Mouse (Mus musculus) fat pad, adult 2 months (tissue): ENCODE results near the gene Gm9887.
"Not testable (repeated sequence)": the region's sequence is repeated elsewhere in the genome, so short reads cannot be mapped to it uniquely, and the experiment has no call there.

ENCODE experiments used
- DNase-seq: peaks from one replicate; pipeline ENCODE4 v3.0.0-alpha.2; 2011; ENCODE audit warnings: low read depth, low spot score; ENCODE audit errors: extremely low read depth

The Gm9887 gene

DNA sequence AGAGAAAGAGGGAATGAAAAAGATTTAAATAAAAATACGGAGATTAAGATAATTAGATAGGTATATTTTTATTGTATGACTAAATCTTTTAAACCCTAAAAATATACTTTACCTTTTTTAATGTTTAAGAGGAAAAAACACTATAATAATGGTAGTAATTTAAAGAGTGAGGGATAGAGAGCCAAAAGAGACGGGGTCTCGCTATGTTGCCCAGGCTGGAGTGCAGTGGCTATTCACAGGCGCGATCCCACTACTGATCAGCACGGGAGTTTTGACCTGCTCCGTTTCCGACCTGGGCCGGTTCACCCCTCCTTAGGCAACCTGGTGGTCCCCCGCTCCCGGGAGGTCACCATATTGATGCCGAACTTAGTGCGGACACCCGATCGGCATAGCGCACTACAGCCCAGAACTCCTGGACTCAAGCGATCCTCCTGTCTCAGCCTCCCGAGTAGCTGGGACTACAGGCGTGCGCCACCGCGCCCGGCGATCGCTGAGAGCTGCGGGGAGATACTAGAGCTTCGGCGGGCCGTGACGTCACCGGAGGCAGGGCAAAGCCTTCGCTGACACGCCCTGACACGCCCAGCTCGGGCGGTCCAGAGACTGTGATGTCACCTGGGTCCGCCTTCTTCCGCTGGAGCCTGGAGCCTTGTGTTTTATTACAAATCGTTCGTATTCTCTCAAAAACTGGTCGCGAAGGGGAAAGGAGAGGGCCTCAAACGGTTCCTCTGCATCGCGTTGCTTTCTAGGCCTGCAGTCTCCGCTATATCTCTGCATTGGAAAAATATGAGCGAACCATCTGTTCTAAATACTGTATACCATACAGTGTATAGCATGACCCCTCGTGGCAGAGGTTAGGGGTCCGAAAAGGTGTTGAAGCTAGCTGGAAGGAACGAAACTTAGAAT, 11.0 kb downstream of the Gm9887 start:
- not testable (repeated sequence) for DNase-seq

DNA sequence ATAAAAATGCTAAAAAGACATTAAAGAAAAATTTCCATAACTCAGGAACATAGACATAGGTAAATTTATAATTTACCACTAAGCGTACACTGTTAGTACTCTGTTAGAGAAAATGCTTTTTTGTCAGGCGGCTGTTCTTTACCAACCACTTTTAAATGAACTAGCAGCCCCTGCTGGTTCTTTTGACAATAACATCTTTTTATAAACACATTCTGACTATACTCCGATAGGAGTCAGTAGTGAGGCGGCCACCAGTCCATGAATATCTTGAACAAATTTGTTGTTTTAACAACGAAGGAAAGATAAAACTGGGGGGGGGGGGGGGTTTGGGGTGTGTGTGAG, 11.6 kb downstream of the Gm9887 start:
- DNase-seq, result no peak

DNA sequence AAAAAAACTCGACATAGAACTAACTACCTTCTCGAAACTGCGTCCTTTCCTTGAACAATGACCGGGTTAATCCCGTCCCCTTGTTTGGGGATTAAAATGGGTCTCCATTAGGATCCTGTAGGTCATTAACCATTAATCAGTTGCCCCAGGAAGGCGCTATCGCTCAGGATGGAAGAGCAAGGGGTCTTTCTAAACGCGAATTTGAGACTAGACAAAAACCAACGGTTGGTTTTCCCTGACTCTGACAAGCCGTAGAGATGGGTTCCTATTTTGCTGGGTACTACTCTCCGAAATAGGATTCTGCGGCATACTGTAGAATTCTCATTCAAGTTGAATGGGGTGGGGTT, 15.0 kb downstream of the Gm9887 start:
- no peak for DNase-seq

DNA sequence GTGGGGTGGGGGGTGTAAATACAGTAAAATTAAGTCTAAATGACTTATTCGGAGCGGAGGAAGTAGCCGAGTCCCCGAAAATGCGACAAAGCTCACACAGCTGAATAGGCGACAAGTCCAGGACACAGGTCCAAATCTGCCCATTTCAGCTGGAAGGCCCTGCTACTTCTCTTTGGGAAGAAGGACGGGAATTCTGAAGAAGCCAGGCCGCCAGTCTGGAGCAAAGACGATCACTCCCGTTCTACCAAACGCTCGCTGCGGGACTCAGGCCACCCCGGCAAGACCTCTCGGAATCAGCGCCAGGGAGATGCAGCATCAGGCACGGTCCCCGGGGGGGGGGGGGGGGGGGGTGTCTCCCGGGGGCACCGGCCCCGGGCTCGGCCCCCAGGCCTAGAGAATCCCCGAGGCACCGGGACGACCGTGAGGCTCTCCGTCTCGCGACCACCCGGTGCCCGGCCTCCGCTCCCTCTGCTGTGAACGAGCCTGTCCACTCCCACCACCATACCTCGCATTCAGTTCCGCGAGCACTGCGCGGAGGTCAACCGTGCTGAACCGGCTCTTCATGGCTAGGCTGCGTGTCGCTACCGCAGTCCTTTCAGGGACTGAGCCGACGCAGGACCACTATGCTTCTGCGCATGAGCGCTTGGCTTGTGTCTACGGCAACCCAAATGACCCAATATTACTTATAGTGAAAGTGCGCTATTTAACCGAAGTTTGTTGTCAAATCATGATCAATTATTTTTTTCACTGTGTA, 15.5 kb downstream of the Gm9887 start, which contains the start of gene Nemf:
Gene Nemf (minus strand): TSS at position 620 of the 754 bp plus-strand sequence.
- no peak for DNase-seq

DNA sequence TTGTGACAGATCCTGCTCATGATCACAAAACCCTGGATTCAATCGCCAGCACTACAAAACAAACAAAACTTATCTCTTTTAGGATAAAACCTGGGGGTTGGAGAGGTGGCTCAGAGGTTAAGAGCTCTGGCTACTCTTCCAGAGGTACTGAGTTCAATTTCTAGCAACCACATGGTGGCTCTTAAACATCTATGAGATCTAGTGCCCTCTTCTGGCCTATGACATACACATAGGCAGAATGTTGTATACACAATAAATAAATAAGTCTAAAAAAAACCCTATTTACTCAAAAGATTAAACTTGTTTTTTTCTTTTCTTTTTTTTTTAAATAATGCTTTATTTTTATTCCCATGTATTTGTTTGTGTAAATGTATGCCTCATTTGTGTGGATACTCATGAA, 20.6 kb downstream of the Gm9887 start:
- DNase-seq, result no peak

DNA sequence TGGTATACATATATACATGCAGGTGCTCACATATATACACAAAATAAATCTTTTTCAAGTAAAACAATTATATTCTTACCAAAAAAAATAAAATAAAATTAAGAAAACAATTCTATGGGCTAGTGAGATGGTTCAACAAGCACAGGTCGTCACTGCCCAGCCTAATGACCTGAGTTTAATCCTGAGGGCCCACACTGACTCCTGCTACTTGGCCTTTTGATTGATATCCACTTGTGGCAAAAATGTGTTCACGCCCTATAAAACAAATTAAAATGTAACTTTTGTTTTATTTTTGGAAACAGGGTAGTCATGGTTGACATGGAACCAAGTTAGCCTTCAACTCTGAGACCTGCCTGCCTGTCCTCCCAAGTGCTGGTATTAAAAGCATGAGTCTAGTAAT, 22.3 kb downstream of the Gm9887 start:
- DNase-seq, result no peak

DNA sequence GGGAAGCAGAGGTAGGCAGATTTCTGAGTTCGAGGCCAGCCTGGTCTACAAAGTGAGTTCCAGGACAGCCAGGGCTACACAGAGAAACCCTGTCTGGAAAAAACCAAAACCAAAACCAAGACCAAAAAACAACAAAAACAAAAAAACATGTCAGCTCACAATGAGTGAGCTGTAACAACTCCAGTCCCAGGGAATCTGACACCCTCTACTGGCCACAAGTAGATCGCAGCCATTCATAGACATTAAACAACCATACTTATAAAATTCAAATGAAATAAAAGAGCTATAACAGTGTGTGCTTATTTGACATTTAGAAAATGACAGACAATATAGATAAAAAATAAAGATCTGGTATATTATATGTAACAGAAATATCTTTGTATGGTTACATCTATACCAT, 38.7 kb downstream of the Gm9887 start:
- DNase-seq, result no peak

DNA sequence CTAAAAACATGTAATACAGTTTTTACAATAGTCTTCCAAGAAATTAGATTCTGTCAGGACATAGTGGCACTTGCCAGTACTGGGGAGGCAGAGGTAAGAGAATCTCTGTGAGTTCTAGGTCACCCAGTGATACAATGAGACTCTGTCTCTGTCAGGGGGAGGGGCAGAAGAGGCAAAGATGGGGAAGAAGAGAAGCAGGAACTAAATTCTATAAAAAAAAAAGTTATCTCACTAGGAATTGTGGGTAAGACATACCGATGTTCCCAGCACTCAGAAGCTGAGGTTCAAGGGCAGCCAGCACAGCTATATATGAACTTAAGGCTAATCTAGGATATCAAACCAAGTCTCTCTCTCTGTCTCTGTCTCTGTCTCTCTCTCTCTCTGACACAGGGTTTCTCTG, 40.1 kb downstream of the Gm9887 start:
- DNase-seq, result no peak

DNA sequence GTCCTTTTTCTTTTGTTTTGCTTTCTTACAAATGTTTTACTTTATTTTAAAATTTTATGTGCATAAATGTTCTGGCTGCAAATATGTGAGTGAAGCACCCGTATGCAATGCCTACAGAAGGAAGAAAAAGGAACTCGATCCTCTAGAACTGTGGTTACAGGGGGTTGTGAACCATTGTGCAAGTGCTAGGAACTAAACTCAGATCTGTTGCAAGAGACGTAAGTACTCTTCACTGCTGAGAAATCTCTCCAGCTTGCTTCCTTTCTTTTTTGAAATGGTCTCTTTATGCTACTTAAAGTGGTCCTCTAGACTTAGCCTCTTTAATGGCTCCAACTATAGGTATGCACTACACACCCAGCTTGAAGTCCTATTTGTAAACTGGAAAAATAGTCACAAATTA, 41.1 kb downstream of the Gm9887 start:
- DNase-seq, result no peak
